Mouse (Mus musculus): Measurements from ENCODE around the gene Pigs. TPM values are rescaled to one million over a fixed set of nuclear protein-coding genes. Genes with fewer than 3 reads are reported as not detected.

The Pigs gene
- 84.6 and 92.9 TPM in 2 replicates for polyA plus RNA-seq (2015; fragmentation: Nextera tagmentation; extraction: Ambion mirVana)

DNA sequence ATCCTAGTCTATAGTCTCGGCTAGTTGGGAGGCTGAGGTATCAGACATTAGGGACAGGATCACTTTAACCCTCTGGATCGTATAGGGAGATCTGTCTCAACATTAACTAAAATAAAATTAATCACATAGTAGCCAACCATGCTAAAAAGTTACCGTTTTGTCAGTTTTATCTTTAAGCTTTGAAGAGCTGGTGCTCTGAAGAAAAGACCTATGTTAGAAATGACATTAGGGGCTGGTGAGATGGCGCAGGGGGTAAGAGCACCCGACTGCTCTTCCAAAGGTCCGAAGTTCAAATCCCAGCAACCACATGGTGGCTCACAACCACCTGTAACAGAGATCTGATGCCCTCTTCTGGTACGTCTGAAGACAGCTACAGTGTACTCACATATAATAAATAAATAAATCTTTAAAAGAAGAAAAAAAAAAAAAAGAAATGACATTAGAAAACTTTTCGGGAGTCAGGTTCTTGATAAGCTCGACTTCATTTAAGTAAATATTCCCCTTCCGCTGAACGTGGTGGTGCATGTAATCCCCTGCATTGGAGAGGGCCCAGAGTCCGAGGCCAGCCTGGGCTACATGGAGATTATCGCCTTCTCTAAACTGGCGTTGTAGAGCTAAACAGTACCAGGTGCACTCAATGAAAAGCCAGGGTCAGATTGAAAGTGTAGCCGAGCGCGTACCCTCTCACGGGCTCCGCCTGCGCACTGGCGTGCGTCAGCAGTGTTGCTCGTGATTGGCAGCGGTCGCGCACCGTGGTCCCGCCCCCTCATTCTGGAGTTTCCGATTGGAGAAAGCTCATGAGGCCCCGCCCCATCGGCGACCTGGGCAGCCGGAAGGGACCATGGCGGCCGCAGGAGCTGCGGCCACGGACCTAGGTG, at the start of gene Pigs:
Pigs (plus strand) TSS at position 782 of the 878 bp plus-strand sequence.
- peak within 1 kb of the TSS; percentile 76 for H3K27ac ChIP-seq (replicated peaks)
- peak within 1 kb of the TSS; percentile 80 for H3K4me2 ChIP-seq
- peak; percentile 92 for ATAC-seq (ENCODE audit: low FRiP score, low read depth)
- H3K9ac ChIP-seq = peak within 1 kb of the TSS; percentile 78
- peak within 1 kb of the TSS; percentile 85 for H3K4me3 ChIP-seq
- no peaks in the 10 kb centered on the region for H3K27me3 ChIP-seq
- no peaks in the 10 kb centered on the region for H3K9me3 ChIP-seq
- 13% methylated on average over 37 of the region's 37 CpGs for WGBS
- peaks cover 27% of the 10 kb centered on the region for H3K4me1 ChIP-seq (replicated peaks)
- peaks cover 5% of the 10 kb centered on the region; the same call in 1 of the 2 replicates for H3K36me3 ChIP-seq

DNA sequence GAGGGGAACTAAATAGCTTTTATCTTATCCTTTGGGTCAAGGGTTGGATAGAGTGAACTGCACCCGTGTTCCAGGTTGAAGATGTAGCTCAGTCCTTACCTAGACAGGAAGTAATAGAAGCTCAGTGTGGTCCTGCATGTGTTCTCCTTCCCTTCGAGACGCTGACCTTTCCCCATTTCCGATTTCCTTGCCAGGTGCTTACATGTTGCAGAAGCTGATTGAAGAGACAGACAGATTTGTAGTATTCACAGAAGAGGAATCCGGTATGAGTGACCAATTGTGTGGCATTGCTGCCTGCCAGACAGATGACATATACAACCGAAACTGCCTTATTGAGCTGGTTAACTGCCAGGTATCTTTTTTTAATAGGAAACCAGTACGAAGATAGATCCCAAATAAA, 49.4 kb upstream of the Pigs start:
- Histone ChIP-seq H3K9me3 (no peaks in the 10 kb centered on the region), H3K27me3 (no peaks in the 10 kb centered on the region), H3K4me3 (no peak overlapping the region), H3K9ac (no peak overlapping the region), H3K4me2 (no peak overlapping the region), H3K36me3 (peaks cover 100% of the 10 kb centered on the region), H3K27ac (replicated peaks) (no peak overlapping the region), H3K4me1 (replicated peaks) (no peaks in the 10 kb centered on the region)
- no peak for ATAC-seq (ENCODE audit: low FRiP score, low read depth)
- 91% methylated on average over 7 of the region's 7 CpGs for WGBS

DNA sequence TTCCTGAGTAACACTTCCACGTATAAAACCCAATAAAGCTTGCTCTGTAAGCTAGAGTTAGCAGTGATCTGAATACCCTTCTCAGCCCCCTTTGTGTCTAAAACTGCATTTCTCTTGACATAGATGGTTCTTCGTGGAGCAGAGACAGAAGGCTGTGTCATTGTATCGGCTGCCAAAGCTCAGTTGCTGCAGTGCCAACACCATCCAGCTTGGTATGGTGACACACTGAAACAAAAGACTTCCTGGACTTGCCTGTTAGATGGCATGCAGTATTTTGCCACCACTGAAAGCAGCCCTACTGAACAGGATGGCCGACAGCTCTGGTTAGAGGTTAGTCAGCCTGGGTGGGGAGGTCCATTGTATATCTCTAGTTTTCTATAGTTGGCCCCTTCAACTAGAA, 48.6 kb upstream of the Pigs start:
- no peak for ATAC-seq (ENCODE audit: low FRiP score, low read depth)
- no peak overlapping the region for H3K4me3 ChIP-seq
- no peak overlapping the region for H3K9ac ChIP-seq
- H3K27me3 ChIP-seq = no peaks in the 10 kb centered on the region
- no peaks in the 10 kb centered on the region for H3K9me3 ChIP-seq
- no peak overlapping the region for H3K4me2 ChIP-seq
- H3K36me3 ChIP-seq = peaks cover 100% of the 10 kb centered on the region
- H3K27ac ChIP-seq (replicated peaks) = 0 out of 2 replicates have a peak overlapping the region, but pooled peaks have one; percentile 20
- H3K4me1 ChIP-seq (replicated peaks) = no peaks in the 10 kb centered on the region
- 79% methylated on average over 4 of the region's 4 CpGs for WGBS

DNA sequence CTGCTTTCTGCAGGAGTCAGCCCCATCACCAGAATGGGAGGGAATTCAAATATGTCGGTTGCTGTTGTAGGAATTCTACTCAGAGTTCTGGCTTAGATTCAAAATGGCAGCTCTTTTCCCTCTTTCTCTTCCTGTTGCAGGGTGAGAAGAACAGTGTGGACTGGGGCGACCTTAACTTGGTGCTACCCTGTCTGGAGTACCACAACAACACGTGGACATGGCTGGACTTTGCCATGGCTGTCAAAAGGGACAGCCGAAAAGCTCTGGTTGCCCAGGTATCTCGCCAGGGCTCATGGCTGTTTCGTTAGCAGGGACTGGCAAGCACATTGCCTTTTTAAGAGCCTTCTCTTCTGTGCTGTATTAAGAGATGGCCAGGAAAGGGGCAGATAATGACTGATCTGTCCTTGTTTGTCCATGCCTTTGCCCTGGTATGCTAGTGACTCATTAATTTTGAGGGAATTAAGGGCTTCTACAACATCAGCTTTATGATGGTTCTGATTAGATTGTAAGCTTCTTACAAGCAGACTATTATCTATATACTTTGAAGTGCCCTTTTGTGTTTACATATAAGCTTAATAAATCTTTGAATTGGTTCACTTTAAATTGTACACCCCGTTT, 39.0 kb upstream of the Pigs start:
- Histone ChIP-seq H3K4me1 (replicated peaks) (no peaks in the 10 kb centered on the region), H3K9me3 (no peaks in the 10 kb centered on the region), H3K27me3 (no peaks in the 10 kb centered on the region), H3K9ac (no peak overlapping the region), H3K27ac (replicated peaks) (no peak overlapping the region), H3K4me3 (no peak overlapping the region), H3K4me2 (no peak overlapping the region), H3K36me3 (peaks cover 76% of the 10 kb centered on the region)
- ATAC-seq (ENCODE audit: low FRiP score, low read depth) = no peak
- 96% methylated on average over 7 of the region's 7 CpGs for WGBS

DNA sequence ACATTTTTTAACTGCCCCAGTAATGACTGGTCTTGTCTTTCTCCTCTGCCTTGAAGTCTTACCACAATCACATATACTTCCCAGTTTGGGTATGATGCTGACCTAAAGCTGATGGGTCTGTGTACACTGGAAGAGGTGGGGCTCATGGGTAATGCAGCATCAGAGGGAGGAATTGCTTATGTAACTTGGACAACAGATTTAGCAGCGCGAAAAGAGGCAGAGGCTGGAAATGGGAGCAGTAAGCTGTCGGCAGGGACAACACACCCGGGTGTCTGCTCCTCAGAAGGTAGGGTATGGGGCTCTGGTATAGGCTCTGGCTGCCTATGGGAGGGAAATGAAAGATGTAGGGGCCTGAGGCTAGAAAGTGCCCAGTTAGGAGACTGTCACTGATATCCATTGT, 37.6 kb upstream of the Pigs start, which contains the start of gene BC030499:
BC030499 (plus strand) TSS at position 188 of the 400 bp plus-strand sequence.
- H3K9me3 ChIP-seq = no peaks in the 10 kb centered on the region
- 94% methylated on average over 4 of the region's 4 CpGs for WGBS
- H3K4me3 ChIP-seq = no peak within 1 kb of the TSS
- H3K27me3 ChIP-seq = no peaks in the 10 kb centered on the region
- H3K27ac ChIP-seq (replicated peaks) = no peak within 1 kb of the TSS
- H3K4me1 ChIP-seq (replicated peaks) = no peaks in the 10 kb centered on the region
- H3K36me3 ChIP-seq = peaks cover 62% of the 10 kb centered on the region
- no peak within 1 kb of the TSS for H3K9ac ChIP-seq
- no peak for ATAC-seq (ENCODE audit: low FRiP score, low read depth)
- no peak within 1 kb of the TSS for H3K4me2 ChIP-seq

DNA sequence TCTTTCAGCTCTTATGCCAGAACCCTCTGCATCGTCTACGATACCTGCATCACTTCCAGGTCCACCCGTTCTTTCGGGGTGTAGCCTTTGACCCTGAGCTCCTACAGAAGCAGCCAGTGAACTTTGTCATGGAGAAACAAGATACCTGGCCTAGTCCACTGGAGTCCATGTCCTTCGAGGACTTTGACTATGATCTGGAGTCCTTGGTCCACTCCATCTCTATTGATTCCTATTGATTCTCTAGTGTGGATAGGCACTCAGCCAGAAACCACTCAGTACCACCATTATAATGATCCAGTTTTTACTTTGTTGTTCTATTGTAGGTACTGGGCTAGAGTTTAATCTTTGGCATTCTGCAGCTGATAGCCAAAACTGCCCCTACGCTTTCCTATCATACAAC, 33.6 kb upstream of the Pigs start:
- Histone ChIP-seq H3K27ac (replicated peaks) (no peak overlapping the region), H3K27me3 (no peaks in the 10 kb centered on the region), H3K9ac (no peak overlapping the region), H3K4me3 (no peak overlapping the region), H3K4me2 (no peak overlapping the region), H3K9me3 (no peaks in the 10 kb centered on the region), H3K36me3 (peaks cover 28% of the 10 kb centered on the region), H3K4me1 (replicated peaks) (no peaks in the 10 kb centered on the region)
- 95% methylated on average over 6 of the region's 6 CpGs for whole genome bisulfite sequencing
- no peak for ATAC-seq (ENCODE audit: low FRiP score, low read depth)

DNA sequence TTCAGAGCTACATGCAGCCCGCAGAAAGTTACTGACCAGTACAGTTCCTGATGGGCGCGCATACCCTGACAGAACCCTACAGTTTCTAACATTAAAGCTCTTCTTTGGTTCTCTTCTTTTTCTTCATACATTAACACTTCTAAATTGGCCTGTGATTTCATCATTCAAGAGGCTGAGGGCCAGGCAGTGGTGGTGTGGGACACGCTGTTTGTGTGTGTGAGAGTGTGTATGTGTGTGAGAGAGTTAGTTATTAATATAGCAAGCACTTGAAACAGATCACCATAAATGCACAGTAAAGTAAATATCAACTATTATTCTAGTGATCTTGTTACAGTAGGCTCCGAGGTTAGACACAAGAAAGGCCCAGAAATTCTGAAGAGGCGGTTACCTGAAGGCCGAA, 27.3 kb upstream of the Pigs start:
- H3K27me3 ChIP-seq = no peaks in the 10 kb centered on the region
- H3K4me1 ChIP-seq (replicated peaks) = peaks cover 12% of the 10 kb centered on the region
- ATAC-seq (ENCODE audit: low FRiP score, low read depth) = no peak
- peak overlapping the region; percentile 68 for H3K27ac ChIP-seq (replicated peaks)
- 74% methylated on average over 7 of the region's 7 CpGs for WGBS
- H3K4me3 ChIP-seq = peak overlapping the region; percentile 64
- no peaks in the 10 kb centered on the region for H3K36me3 ChIP-seq
- H3K9me3 ChIP-seq = no peaks in the 10 kb centered on the region
- peak overlapping the region; percentile 56 for H3K9ac ChIP-seq
- peak overlapping the region; percentile 100 for H3K4me2 ChIP-seq

DNA sequence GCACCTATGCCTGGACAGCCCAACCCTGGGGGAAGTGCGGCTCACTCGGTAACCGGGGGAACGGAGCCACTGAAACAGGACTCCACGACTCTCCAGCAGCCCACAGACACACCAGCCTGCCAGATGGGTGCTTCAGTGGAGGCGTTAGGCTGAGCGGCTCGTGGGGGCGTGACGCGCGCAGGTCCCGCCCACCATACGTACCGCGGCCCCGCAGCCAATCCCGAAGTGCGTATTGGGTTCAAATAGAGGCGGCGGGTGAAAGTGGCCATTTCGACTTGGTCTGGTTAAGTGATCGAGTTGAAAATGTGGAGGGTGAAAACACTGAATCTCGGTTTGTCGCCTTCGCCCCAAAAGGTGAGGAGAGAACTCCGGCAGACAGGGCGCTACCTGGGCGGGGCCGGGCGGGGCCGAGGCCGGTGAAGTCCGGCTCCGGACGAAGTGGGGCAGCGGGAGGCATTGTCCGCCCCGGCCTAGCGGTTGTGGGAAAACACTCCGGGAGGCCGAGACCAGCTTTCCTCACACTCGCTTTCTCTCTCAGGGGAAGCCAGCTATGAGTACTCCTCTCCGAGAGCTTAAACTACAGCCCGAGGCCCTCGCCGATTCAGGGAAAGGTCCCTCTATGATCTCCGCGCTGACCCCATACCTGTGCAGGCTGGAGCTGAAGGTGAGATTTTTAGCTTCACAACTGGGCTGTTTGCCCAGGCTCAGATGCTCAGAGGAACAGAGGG, 26.7 kb upstream of the Pigs start, which contains the start of gene Spag5:
Spag5 (plus strand) TSS at position 173 of the 728 bp plus-strand sequence.
- H3K4me3 ChIP-seq = peak within 1 kb of the TSS; percentile 64
- under 1% methylated on average over 49 of the region's 49 CpGs for WGBS
- peaks cover 12% of the 10 kb centered on the region for H3K4me1 ChIP-seq (replicated peaks)
- H3K9me3 ChIP-seq = no peaks in the 10 kb centered on the region
- H3K27ac ChIP-seq (replicated peaks) = peak within 1 kb of the TSS; percentile 68
- no peaks in the 10 kb centered on the region for H3K36me3 ChIP-seq
- H3K27me3 ChIP-seq = no peaks in the 10 kb centered on the region
- H3K4me2 ChIP-seq = peak within 1 kb of the TSS; percentile 100
- H3K9ac ChIP-seq = peak within 1 kb of the TSS; percentile 56
- peak; percentile 99 for ATAC-seq (ENCODE audit: low FRiP score, low read depth)

DNA sequence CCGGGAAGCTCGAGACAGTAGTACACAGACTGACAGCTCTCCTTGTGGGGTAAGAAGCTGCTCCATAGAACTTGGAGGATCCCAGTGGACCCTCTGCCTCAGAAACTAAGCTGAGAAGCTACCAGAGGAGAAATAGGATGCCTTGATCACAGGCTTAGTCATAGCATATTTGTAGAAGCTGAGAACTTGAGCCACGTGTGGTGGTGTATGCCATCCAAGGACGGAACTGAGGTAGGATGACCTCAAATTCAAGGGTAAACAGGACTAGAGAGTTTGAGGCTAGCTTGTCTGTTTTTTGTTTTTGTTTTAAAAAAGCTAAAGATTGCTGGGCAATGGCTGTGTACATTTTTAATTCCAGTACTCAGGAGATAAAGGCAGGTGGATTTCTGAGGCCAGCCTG, 22.9 kb upstream of the Pigs start:
- peaks cover 12% of the 10 kb centered on the region for H3K4me1 ChIP-seq (replicated peaks)
- no peak for ATAC-seq (ENCODE audit: low FRiP score, low read depth)
- no peak overlapping the region for H3K4me2 ChIP-seq
- H3K27ac ChIP-seq (replicated peaks) = no peak overlapping the region
- 94% methylated on average over 4 of the region's 4 CpGs for WGBS
- H3K9me3 ChIP-seq = no peaks in the 10 kb centered on the region
- no peak overlapping the region for H3K4me3 ChIP-seq
- no peaks in the 10 kb centered on the region for H3K27me3 ChIP-seq
- H3K9ac ChIP-seq = no peak overlapping the region
- H3K36me3 ChIP-seq = no peaks in the 10 kb centered on the region

DNA sequence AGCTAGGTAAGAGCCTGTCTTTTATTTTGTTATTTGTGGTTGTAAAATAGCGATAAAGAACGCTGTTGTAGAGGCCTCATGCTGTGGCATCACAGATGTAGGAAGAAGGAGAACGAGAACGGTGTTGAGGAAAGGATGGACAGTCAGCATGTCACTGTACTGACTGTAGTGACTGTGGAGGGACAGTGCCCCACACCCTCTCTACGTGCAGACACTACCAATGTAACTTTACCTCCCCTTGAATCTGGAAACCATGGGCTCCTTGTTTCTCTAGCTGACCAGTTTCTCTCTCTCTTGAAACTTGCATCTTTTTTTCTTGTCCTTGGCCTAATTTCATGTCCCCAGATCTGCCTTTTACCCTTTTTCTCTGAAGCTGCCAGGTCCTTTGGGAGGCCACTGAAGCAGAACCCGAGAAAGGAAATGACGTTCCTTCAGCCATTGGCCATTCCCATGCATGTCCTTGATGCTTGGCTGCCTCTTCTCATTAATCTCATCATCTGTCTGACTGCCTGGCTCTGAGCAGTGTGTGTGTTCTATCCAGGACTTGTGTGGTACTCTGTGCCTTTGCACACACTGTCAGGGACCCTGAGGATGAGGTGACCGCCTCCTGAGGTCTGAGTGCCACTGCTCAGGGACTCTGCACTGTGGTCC, 17.2 kb upstream of the Pigs start:
- H3K27me3 ChIP-seq = no peaks in the 10 kb centered on the region
- peaks cover 2% of the 10 kb centered on the region; the same call in 1 of the 2 replicates for H3K36me3 ChIP-seq
- H3K4me2 ChIP-seq = no peak overlapping the region
- H3K4me1 ChIP-seq (replicated peaks) = no peaks in the 10 kb centered on the region
- no peaks in the 10 kb centered on the region for H3K9me3 ChIP-seq
- no peak overlapping the region for H3K9ac ChIP-seq
- H3K4me3 ChIP-seq = no peak overlapping the region
- WGBS = 75% methylated on average over 8 of the region's 8 CpGs
- ATAC-seq (ENCODE audit: low FRiP score, low read depth) = 0 out of 2 replicates have a peak, but pooled peaks have one; percentile 27
- H3K27ac ChIP-seq (replicated peaks) = no peak overlapping the region

DNA sequence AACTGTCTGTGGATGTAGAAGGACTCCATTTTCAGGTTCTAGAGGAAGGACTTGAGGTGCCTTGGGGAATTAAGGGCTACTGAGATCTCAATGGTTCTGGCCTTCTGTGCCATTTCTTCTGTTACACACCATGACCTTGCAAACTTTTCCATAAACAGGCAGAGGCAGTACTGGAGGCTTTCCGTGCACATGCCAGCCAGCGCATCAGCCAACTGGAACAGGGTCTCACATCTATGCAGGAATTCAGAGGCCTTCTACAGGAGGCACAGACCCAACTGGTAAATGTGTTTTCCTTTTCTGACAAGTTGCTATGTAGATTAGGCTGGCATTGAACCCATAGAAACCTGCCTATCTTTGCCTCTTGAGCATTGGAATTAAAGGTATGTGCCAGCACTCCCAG, 14.6 kb upstream of the Pigs start:
- Histone ChIP-seq H3K36me3 (peaks cover 2% of the 10 kb centered on the region; the same call in 1 of the 2 replicates), H3K9me3 (no peaks in the 10 kb centered on the region), H3K4me2 (no peak overlapping the region), H3K9ac (no peak overlapping the region), H3K4me1 (replicated peaks) (no peaks in the 10 kb centered on the region), H3K27ac (replicated peaks) (no peak overlapping the region), H3K4me3 (no peak overlapping the region), H3K27me3 (no peaks in the 10 kb centered on the region)
- no peak for ATAC-seq (ENCODE audit: low FRiP score, low read depth)
- WGBS = 98% methylated on average over 2 of the region's 2 CpGs

All from hindbrain, embryonic 15.5 days (tissue).